Mouse (Mus musculus) cerebellum, adult 9-11 months (tissue): ENCODE results near the gene Dscam.
"Not testable (repeated sequence)": the region's sequence is repeated elsewhere in the genome, so short reads cannot be mapped to it uniquely, and the experiment has no call there.

Experiments
- DNase-seq: peaks from one replicate; pipeline ENCODE4 v3.0.0; 2022

Dscam gene

DNA sequence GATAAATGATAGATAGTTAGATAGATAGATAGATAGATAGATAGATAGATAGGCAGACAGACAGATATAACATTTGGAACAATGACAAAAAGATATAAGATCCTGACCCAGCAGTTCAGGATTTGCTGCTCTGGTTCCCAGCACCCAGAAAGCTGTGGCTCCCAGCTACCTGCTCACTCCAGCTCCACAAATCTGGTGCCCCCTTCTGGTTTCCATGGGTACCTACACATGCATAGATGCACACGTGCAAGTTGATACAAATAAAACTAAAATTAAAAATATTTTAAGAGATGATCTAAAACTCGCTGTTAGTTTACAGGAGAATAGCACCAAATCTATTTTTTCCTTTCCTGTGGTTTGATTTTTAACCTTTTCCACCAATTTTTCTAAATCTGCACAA is 238.8 kb downstream of the Dscam start:
- no peak for DNase-seq

DNA sequence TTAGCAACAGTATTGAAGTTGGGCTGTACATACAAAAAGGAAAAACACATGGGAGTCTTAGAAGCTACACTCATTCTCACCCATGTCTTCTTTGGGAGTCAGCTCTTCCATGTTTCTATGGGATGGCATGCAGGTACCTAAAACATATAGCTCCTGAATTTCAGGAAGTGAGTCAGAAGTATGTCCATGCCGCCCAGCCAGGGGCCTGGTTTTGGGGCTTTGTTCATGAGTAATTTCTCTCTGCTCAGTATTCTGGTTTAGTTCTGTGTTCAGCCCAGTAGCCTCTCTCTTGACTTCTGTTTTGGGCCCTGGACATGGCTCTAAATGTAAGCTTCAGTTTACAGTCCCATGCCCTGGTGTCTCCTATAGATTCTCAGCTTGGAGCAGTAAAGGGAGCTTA is 242.5 kb downstream of the Dscam start:
- no peak for DNase-seq

DNA sequence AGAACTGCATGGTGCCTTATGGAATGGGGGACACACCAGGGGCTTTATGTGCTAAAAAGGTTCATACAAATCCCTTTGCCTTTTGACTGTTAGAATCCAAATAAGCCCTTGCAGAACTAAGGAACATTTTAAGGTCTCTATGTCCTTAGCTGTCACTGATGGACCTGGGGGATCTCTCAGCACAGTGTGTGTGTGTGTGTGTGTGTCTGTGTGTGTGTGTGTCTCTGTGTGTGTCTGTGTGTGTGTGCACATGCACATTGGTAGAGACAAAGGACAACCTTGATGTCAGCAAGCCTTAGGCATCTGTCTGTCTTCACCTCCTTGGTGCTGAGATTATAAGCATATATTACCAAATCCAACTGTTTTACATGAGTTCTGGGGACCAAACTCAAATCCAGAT is 243.1 kb downstream of the Dscam start:
- no peak for DNase-seq

DNA sequence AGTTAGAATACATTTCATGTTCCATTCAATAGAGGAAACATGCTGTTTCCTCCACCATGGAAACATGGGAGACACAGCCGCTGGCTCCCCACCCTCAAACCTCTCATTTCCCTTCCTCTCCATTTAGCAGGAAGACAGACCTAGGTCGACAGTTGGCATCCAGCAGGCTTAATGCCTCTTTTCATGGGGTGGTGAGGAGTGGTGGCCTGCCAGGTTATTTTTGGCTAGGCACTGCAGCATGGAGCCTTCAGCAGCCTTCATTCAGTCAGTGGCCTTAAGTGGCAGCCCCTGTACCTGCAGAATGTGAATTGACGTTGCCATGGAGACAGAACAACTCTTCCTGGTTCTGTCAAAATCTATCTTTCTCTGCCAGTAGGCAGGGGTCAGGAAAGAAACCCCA is 243.6 kb downstream of the Dscam start:
- peak; percentile 10 for DNase-seq

DNA sequence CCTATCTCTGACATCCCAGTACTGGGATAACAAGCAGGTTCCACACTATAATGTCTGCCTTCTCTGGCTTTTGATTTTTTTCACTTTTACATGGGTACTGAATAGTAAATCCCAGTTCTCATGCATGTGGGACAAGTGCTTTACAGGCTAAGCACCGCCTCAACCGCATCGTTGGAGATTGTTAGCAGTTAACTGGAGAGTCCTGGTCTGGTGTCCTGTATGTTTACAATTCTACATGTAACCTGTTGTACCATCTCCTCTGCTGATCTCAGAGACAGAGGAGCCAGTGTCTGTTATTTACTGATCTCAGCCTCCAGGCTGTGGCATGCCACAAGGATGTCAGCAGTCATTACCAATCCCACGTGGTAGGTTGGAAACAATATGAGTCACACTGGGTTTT is 246.6 kb downstream of the Dscam start:
- no peak for DNase-seq

GRCm38 (mm10) chr16:96914495-96914894 is 256.1 kb downstream of the Dscam start:
- no peak for DNase-seq

DNA sequence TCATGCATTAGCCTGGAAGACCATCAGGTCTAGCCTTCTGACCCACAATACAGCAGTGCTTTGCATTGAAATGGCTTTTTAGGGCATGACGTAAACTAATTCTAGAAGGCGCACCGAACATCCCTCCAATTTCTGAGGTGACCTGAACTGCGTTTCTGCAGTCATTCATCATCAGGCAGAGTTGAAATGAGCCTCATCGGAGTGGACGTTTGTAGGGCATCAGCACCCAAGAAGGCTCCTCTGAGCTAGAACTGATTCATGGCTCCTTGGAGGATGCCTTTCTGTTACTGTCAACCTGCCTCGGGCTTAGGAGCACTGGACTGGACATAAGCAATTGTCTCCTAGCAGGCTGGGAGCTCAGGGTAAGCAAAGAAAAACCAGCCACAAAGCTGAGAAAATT is 257.7 kb downstream of the Dscam start:
- DNase-seq = no peak

DNA sequence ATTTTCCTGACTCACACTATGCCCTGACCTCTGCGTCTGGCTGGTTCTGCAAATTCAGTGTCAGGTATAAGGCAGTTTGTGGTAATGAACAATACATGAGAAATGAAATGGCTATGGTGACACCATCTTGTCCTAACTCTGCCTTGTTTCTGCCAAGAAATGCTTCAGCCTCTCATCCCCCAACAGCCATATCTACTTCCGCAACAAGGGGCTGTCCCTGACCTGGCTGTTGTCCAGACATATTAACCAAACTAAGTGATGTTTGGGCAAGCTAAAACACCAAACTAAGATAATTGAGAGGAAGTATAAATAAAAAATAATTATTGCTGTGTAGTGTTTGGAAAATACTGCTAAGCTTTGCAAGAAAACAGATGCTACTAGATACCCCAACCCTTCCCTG is 258.4 kb downstream of the Dscam start:
- DNase-seq = no peak

GRCm38 (mm10) chr16:96910405-96911164 is 260.0 kb downstream of the Dscam start:
- DNase-seq = no peak

DNA sequence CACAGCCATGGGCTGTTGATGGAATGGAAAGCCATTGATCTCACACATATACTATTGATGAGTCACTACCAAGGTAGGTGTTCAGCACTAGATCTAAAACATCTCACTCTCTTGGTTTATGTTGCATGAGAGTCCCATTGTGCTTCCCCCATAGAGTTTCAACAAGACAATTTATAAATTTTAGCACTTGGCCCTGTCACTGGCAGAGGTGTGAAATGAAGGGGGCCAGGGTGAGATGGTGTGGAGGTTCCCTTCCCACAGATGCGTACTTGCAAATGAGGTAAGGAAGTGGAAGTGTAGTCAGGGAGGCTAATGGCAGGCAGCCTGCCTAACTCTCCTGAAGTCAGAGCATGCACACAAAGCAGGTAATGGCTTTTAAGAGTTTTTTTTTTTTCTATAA is 262.7 kb downstream of the Dscam start:
- no peak for DNase-seq

- no peak for DNase-seq
These were observed 263.5 kb downstream of the Dscam start for GRCm38 (mm10) chr16:96907081-96907480.

DNA sequence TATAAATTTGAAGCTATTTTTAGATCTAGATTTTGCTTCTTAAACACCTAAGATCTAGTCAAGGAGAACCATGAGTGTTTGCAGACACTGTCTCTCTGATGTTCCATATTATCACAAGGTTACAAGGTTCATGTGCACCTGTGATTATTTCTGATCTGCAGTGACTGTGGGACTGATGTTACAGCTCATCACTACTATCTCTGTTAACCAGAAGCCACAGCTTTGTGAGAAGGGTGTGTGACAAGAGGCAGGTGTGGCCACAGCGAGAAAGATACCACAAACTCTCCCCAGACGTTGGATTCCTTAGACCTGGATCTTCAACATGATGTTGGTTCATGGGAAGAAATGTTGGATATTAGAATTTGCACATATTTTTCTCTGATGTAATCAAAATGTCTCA is 263.9 kb downstream of the Dscam start:
- no peak for DNase-seq

- DNase-seq = no peak
These were observed 265.8 kb downstream of the Dscam start for GRCm38 (mm10) chr16:96904761-96905160.

- no peak for DNase-seq
These were observed 266.2 kb downstream of the Dscam start for GRCm38 (mm10) chr16:96904359-96904758.

DNA sequence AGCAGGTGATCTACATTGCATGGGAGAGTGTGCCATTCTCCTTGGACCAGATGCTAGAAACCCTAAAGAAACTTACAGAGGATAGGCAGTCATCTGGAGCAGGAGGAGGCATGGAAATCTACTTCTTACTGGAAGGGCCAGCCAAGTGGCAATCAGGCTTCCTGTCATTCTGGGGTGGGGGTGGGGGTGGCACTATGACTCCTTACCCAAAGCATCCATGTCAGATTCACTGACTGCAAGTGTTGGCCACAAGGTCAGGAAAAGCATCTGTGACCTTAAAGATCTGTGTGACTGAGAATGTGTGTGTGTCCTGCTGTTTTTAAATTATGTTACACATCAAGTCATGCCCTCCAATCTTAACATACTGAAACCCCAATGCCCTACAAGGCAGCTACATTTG is 268.0 kb downstream of the Dscam start:
- DNase-seq = no peak

DNA sequence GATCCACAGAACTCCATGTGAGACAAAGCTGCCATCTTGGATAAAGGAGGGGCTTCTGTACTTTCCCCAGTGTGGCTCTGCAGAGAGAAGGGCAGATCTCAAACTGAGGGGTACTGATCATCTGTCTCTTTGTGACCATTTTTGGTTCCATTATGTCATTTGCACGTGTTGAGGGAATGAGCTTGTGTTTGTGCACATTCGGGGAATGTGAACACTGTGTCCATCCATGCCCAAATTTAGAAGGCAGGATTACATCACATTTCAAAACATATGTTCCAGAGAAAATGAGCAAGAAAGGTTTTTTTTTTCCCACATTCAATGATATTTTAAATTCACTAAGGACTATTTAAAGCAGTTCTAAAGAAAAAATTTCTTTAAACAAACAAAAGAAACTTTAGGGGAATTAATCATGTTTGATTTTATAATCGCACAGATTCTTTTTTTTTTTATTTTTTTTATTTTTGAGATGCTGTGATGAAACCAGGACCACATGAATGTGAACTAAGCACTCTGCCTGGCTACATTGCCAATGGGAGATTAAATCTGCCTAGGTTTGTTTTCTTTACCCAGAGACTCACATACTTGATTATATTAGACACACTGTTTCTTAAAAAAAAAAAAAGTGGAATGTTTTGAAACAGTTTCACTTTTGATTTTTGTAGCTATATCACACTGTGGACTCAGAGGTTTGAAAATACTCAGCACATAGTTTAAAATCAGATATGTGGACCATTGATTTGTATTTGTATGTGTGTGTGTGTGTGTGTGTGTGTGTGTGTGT is 269.1 kb downstream of the Dscam start:
- DNase-seq = no peak

- DNase-seq = no peak
These were observed 271.2 kb downstream of the Dscam start for GRCm38 (mm10) chr16:96899329-96899728.

DNA sequence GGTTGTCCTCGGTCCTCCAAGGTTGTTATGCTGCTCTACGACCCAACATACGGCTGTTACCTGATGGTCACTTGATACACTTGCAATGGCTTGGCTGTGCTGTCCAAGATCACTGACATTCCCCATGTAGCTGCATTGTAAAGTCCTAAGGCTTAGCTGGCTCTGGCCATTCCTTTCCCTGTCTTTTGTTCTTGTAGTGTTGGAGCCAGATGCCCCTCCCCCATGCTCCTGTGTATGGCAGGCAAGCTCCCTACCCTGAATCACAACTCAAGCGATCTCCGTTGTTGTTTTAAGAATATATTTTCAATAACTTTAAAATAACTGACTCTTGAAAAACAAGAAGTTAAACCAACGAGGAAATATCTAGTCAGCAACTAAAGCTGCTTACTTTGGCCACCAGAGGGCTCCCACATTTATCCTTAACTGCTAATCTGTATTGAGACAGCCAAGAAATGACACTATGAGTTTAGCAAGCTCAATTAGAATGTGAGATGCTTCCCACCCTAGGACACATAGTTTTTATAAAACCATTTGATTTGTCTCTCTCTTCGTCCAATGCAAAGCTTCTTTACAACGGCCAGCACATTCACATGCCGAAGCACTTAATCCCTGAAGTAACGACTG is 273.9 kb downstream of the Dscam start:
- DNase-seq = no peak

DNA sequence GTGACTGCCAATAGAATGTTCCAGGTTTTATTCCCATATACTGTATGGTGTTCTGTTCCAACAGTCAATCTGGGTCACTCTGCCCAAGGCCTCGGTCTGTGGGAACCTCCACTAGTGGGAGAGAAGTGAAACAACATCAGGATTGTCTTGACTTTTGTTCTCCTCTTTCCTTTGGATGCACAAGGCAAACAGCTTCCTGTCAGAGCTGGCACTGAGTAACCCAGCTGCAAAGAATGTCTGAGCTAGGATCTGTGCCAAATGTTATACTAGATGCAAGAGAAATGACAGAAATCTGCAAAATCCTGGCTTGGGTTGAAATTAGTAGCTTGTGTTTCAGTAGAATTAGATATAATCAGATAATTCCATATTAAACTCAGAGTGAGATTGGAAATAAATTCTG is 282.5 kb downstream of the Dscam start:
- DNase-seq = no peak

- no peak for DNase-seq
These were observed 284.7 kb downstream of the Dscam start for GRCm38 (mm10) chr16:96885817-96886216.

GRCm38 (mm10) chr16:96884590-96884989 is 286.0 kb downstream of the Dscam start:
- not testable (repeated sequence) for DNase-seq

DNA sequence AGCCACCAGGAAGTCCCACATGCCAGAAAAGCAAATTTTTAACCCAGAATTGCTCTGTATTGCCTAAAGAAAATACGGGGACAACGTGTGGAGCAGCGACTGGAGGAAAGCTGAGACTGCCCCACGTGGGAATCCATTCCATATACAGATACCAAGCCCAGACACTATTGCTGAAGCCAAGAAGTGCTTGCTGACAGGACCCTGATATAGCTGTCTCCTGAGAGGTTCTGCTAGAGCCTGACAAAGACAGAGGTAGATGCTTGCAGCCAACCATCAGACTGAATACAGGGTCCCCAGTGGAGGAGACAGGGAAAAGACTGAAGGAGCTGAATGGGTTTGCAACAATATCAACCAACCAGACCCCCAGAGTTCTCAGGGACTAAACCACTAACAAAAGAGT is 293.3 kb downstream of the Dscam start:
- no peak for DNase-seq

DNA sequence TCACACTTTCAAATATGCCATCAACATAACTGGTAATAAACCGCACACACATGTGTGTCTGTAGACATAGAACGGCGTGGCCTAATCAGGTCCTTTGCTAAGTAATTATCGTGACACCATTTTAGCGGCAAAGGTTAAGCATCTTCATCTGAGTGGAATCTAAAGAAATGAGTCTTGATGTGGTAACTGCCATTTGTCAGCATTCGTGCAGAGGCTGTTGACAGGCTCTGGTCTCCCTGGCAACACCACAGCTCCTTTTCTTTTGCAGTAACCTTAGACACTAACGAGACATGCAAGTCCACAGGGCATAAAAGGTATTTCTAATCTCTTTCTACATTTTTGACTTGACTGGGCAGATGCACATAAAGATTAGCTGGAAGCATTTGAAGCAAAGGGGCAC is 297.8 kb downstream of the Dscam start:
- DNase-seq = no peak

DNA sequence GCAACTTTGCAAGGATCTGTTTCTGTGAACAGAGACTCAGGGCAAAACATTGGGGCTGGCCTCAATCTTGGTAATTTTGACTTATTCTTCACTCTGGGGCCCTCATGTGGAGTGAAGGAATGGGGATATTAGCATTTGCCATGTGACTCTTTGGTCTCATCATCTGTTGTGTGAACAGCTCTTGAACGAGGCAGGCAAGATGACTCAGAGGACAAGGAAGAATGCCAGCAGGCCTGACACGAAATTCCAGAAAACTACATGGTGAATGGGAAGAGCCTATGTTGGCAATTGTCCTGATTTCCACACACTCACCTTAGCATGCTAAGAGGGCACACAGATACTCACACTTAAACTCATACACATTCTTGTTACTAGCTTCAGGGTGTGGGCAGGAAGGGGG is 313.0 kb downstream of the Dscam start:
- peak; percentile 8 for DNase-seq
